Mouse (Mus musculus): ENCODE data around the gene Tmem268.

- TF ChIP-seq CTCF (IDR thresholded peaks at IDR 0.05; ENCODE audit: control insufficient read depth, insufficient read depth, insufficient read length) = no peak
- TF ChIP-seq CEBPB (IDR thresholded peaks at IDR 0.05; ENCODE audit: low read depth) = no peak
- TF ChIP-seq MAX (IDR thresholded peaks at IDR 0.05) = no peak
- TF ChIP-seq MYOG (IDR thresholded peaks at IDR 0.05; ENCODE audit: control insufficient read depth, extremely low read depth, insufficient read length) = no peak
- TF ChIP-seq USF1 (IDR thresholded peaks at IDR 0.05; ENCODE audit: low read depth) = no peak
- no peak for TF ChIP-seq FOSL1 (IDR thresholded peaks at IDR 0.05; ENCODE audit: insufficient read depth, low read length, poor library complexity, severe bottlenecking)
Measured at GRCm38 (mm10) chr4:63585216-63585615, 26.6 kb downstream of the Tmem268 start.
